Mouse (Mus musculus) intestine, postnatal 0 days (tissue): ENCODE measurements at regions not wholly inside any gene's neighbourhood (a gene's known extent, or its start where the extent isn't known, plus 50 kb on each side); places are given as distances from the start of the nearest gene placed in this dataset.

Source experiments
- ATAC-seq: fragments of 200-750 bp; cut with Nextera tagmentation; 2 replicates; pipeline ENCODE4 v1.8.0; 2017; ENCODE audit warnings: mild to moderate bottlenecking, moderate TSS enrichment, moderate library complexity
- H3K27ac ChIP-seq: fragments of 300-500 bp; sonication (generic); 2 replicates; pipeline ENCODE4 v1.5.1; 2014; ENCODE audit warnings: mild to moderate bottlenecking, low read depth, low read length, moderate library complexity
- H3K27me3 ChIP-seq: fragments of 300-500 bp; sonication (generic); replicated peaks from 2 replicates; pipeline ENCODE4 v1.6.1; 2014; ENCODE audit warnings: low read length, mixed read lengths; ENCODE audit not compliant: control insufficient read depth, insufficient read depth
- H3K36me3 ChIP-seq: fragments of 300-500 bp; sonication (generic); 2 replicates; pipeline ENCODE4 v1.6.1; 2014; ENCODE audit warnings: mild to moderate bottlenecking, moderate library complexity; ENCODE audit not compliant: control insufficient read depth, insufficient read depth
- H3K4me1 ChIP-seq: fragments of 300-500 bp; sonication (generic); replicated peaks from 2 replicates; pipeline ENCODE4 v1.6.1; 2014; ENCODE audit warnings: antibody characterized with exemption, low read length, mixed read lengths; ENCODE audit not compliant: control insufficient read depth, insufficient read depth
- H3K4me2 ChIP-seq: fragments of 300-500 bp; sonication (generic); replicated peaks from 2 replicates; pipeline ENCODE4 v1.6.1; 2014; ENCODE audit warnings: low read depth, mild to moderate bottlenecking, moderate library complexity
- H3K4me3 ChIP-seq: fragments of 300-500 bp; sonication (generic); 2 replicates; pipeline ENCODE4 v1.5.1; 2014; ENCODE audit warnings: low read depth, low read length
- H3K9ac ChIP-seq: fragments of 300-500 bp; sonication (generic); 2 replicates; pipeline ENCODE4 v1.6.1; 2014; ENCODE audit warnings: mild to moderate bottlenecking, low read depth, low read length
- H3K9me3 ChIP-seq: fragments of 300-500 bp; sonication (generic); 2 replicates; pipeline ENCODE4 v1.6.1; 2016; ENCODE audit warnings: mixed run types; ENCODE audit not compliant: control insufficient read depth
- CTCF ChIP-seq: sonication (generic); IDR thresholded peaks from 2 replicates; pipeline ENCODE4 v1.5.1; 2016; ENCODE audit warnings: low read depth, mild to moderate bottlenecking, control low read depth, antibody characterized with exemption, moderate library complexity
- WGBS: fragments of 180-500 bp; shearing (Covaris S2); extraction: QIAGEN DNeasy Blood & Tissue Kit; methylation state at CpG from one replicate; pipeline ENCODE4 v1.1.7; 2014; 5-methylcytosine and 5-hydroxymethylcytosine counted together

GRCm38 (mm10) chr4:10265942-10266341 is 608.4 kb upstream of the 2610301B20Rik start:
- 66% methylated on average over 2 of the region's 2 CpGs for WGBS

GRCm38 (mm10) chr4:10285562-10285961 is 588.7 kb upstream of the 2610301B20Rik start:
- H3K9me3 ChIP-seq, result no peaks in the 10 kb centered on the region
- H3K27me3 ChIP-seq, result no peaks in the 10 kb centered on the region
- no peak overlapping the region for H3K4me3 ChIP-seq
- H3K4me2 ChIP-seq, result no peak overlapping the region
- no peaks in the 10 kb centered on the region for H3K36me3 ChIP-seq
- H3K4me1 ChIP-seq, result no peaks in the 10 kb centered on the region
- H3K27ac ChIP-seq, result no peak overlapping the region
- H3K9ac ChIP-seq, result no peak overlapping the region
- TF ChIP-seq CTCF, result no peak
- whole genome bisulfite sequencing, result 43% methylated on average over 2 of the region's 2 CpGs
- ATAC-seq, result no peak

More at GRCm38 (mm10) chr4:10265942-10266341, 608.4 kb upstream of the 2610301B20Rik start:
- no peak for ATAC-seq
- no peaks in the 10 kb centered on the region for H3K27me3 ChIP-seq
- no peaks in the 10 kb centered on the region for H3K9me3 ChIP-seq
- H3K4me3 ChIP-seq, result no peak overlapping the region
- H3K9ac ChIP-seq, result no peak overlapping the region
- no peak for TF ChIP-seq CTCF
- no peaks in the 10 kb centered on the region for H3K36me3 ChIP-seq
- H3K27ac ChIP-seq, result no peak overlapping the region
- no peak overlapping the region for H3K4me2 ChIP-seq
- no peaks in the 10 kb centered on the region for H3K4me1 ChIP-seq

GRCm38 (mm10) chr4:10290326-10290725 is 584.0 kb upstream of the 2610301B20Rik start:
- no peaks in the 10 kb centered on the region for H3K4me1 ChIP-seq
- 68% methylated on average over 3 of the region's 3 CpGs for WGBS
- H3K27me3 ChIP-seq, result no peaks in the 10 kb centered on the region
- H3K27ac ChIP-seq, result no peak overlapping the region
- no peak overlapping the region for H3K4me3 ChIP-seq
- H3K36me3 ChIP-seq, result no peaks in the 10 kb centered on the region
- no peaks in the 10 kb centered on the region for H3K9me3 ChIP-seq
- no peak overlapping the region for H3K9ac ChIP-seq
- TF ChIP-seq CTCF, result peak; percentile 50
- H3K4me2 ChIP-seq, result no peak overlapping the region
- ATAC-seq, result no peak

GRCm38 (mm10) chr4:10295012-10295530 is 579.2 kb upstream of the 2610301B20Rik start:
- no peak for ATAC-seq

GRCm38 (mm10) chr4:10296220-10296619 is 578.1 kb upstream of the 2610301B20Rik start:
- Histone ChIP-seq H3K4me3 (no peak overlapping the region), H3K9ac (no peak overlapping the region), H3K27me3 (no peaks in the 10 kb centered on the region), H3K4me1 (no peaks in the 10 kb centered on the region), H3K9me3 (no peaks in the 10 kb centered on the region), H3K36me3 (no peaks in the 10 kb centered on the region), H3K27ac (no peak overlapping the region), H3K4me2 (no peak overlapping the region)
- TF ChIP-seq CTCF, result no peak
- ATAC-seq, result no peak
- WGBS, result 91% methylated on average over 1 of the region's 1 CpGs

More at GRCm38 (mm10) chr4:10295012-10295530, 579.2 kb upstream of the 2610301B20Rik start:
- H3K9ac ChIP-seq, result no peak overlapping the region
- TF ChIP-seq CTCF, result no peak
- no peaks in the 10 kb centered on the region for H3K36me3 ChIP-seq
- no peak overlapping the region for H3K27ac ChIP-seq
- H3K9me3 ChIP-seq, result no peaks in the 10 kb centered on the region
- no peaks in the 10 kb centered on the region for H3K27me3 ChIP-seq
- no peaks in the 10 kb centered on the region for H3K4me1 ChIP-seq
- H3K4me3 ChIP-seq, result no peak overlapping the region
- WGBS, result 86% methylated on average over 4 of the region's 4 CpGs
- no peak overlapping the region for H3K4me2 ChIP-seq

GRCm38 (mm10) chr4:10311886-10312285 is 562.4 kb upstream of the 2610301B20Rik start:
- no peak overlapping the region for H3K27ac ChIP-seq
- no peak overlapping the region for H3K9ac ChIP-seq
- no peaks in the 10 kb centered on the region for H3K4me1 ChIP-seq
- no peak for TF ChIP-seq CTCF
- no peak for ATAC-seq
- no peak overlapping the region for H3K4me3 ChIP-seq
- no peak overlapping the region for H3K4me2 ChIP-seq
- no peaks in the 10 kb centered on the region for H3K9me3 ChIP-seq
- 64% methylated on average over 5 of the region's 5 CpGs for WGBS
- H3K36me3 ChIP-seq, result no peaks in the 10 kb centered on the region
- no peaks in the 10 kb centered on the region for H3K27me3 ChIP-seq

GRCm38 (mm10) chr4:10315144-10315543 is 559.2 kb upstream of the 2610301B20Rik start:
- Histone ChIP-seq H3K27me3 (no peaks in the 10 kb centered on the region), H3K9me3 (no peaks in the 10 kb centered on the region), H3K36me3 (no peaks in the 10 kb centered on the region), H3K27ac (no peak overlapping the region), H3K4me3 (no peak overlapping the region), H3K9ac (no peak overlapping the region), H3K4me2 (no peak overlapping the region), H3K4me1 (no peaks in the 10 kb centered on the region)
- ATAC-seq, result no peak
- TF ChIP-seq CTCF, result no peak
- 64% methylated on average over 4 of the region's 4 CpGs for WGBS
